Mouse (Mus musculus) neural tube, embryonic 15.5 days (tissue): ENCODE results near the gene Nudt3. TPM values are rescaled to one million over a fixed set of nuclear protein-coding genes. Genes with fewer than 3 reads are reported as not detected.
A peak's percentile ranks its signal among the peaks of the same experiment; 100 is the strongest.

ENCODE experiments used
- ATAC-seq: fragments of 200-750 bp; cut with Nextera tagmentation; 2 replicates; pipeline ENCODE4 v1.8.0; 2017; ENCODE audit warnings: mild to moderate bottlenecking, moderate TSS enrichment, moderate library complexity; ENCODE audit not compliant: low FRiP score
- H3K27ac ChIP-seq: fragments of 300-500 bp; sonication (generic); replicated peaks from 2 replicates; pipeline ENCODE4 v1.5.1; 2015; ENCODE audit warnings: mild to moderate bottlenecking, inconsistent platforms
- H3K27me3 ChIP-seq: fragments of 300-500 bp; sonication (generic); replicated peaks from 2 replicates; pipeline ENCODE4 v1.6.1; 2015; ENCODE audit warnings: inconsistent platforms
- H3K36me3 ChIP-seq: fragments of 300-500 bp; sonication (generic); 2 replicates; pipeline ENCODE4 v1.6.1; 2015; ENCODE audit warnings: inconsistent platforms
- H3K4me1 ChIP-seq: fragments of 300-500 bp; sonication (generic); 2 replicates; pipeline ENCODE4 v1.6.1; 2015; ENCODE audit warnings: inconsistent platforms
- H3K4me2 ChIP-seq: fragments of 300-500 bp; sonication (generic); 2 replicates; pipeline ENCODE4 v1.6.1; 2015; ENCODE audit warnings: inconsistent platforms, mild to moderate bottlenecking, moderate library complexity
- H3K4me3 ChIP-seq: fragments of 300-500 bp; sonication (generic); replicated peaks from 2 replicates; pipeline ENCODE4 v1.5.1; 2015; ENCODE audit warnings: mild to moderate bottlenecking, inconsistent platforms
- H3K9ac ChIP-seq: fragments of 300-500 bp; sonication (generic); replicated peaks from 2 replicates; pipeline ENCODE4 v1.6.1; 2015; ENCODE audit warnings: mild to moderate bottlenecking, inconsistent platforms
- H3K9me3 ChIP-seq: fragments of 300-500 bp; sonication (generic); replicated peaks from 2 replicates; pipeline ENCODE4 v1.6.1; 2016; ENCODE audit warnings: inconsistent platforms
- WGBS: fragments of 180-500 bp; shearing (Covaris S2); methylation state at CpG from one replicate; pipeline ENCODE4 v1.1.7; 2015; ENCODE audit warnings: mixed read lengths; 5-methylcytosine and 5-hydroxymethylcytosine counted together
- polyA plus RNA-seq: library from polyadenylated mRNA; unstranded; fragments of >200 nt; fragmentation: Nextera tagmentation; extraction: Ambion mirVana; gene quantifications from 2 replicates; pipeline ENCODE4 v1.2.1, GENCODE M21; 2015

The Nudt3 gene
- polyA plus RNA-seq, 1 experiment from 2014 or later, result 253 TPM

DNA sequence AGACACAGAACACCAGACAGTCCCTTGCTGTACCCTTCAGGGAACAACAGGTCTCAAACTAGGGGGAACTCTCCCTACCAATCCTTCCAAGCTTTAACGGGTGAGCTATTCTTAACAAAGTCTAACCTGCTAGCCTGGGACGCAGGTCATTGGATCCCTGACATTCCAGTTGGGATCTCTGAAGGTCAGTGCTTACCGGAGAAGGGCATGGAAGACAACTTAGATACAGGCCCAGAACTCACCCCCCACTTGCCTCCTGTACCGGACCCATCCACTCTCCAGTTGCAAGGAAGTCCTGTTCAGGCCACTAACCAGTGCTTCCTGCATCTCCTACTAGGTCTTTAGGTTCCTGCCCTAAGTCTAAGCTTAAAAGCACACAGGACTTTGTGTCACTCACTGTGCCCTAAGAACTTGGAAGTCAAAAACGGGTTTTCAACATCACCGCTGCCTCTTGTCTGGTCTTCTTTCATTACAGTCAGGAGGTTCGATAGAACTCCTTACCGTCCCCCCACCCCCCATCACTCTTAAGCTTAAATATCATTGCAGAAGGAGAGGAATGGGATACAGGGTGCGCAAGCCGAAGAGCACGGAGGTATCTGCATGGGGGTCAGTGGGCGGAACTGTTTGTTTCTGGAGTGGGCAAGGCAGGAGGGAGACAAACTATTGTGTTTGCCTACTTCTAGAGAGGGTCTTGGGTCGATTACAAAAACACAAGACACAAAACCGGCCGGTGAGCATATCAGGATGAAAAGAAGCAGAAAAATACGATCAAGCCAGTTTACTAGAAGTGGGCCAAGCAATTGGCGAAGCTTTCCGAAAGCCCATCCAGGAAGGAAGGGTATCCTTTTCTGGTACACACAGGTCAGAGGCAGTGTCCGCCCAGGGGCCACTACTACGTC lies 69.0 kb downstream of the Nudt3 start:
- Histone ChIP-seq H3K4me1 (peaks cover 38% of the 10 kb centered on the region), H3K4me2 (peak overlapping the region; percentile 84), H3K36me3 (no peaks in the 10 kb centered on the region), H3K9me3 (no peaks in the 10 kb centered on the region), H3K9ac (no peak overlapping the region), H3K4me3 (peak overlapping the region; percentile 73), H3K27me3 (peaks cover 13% of the 10 kb centered on the region), H3K27ac (no peak overlapping the region)
- ATAC-seq, result no peak
- WGBS, result 51% methylated on average over 20 of the region's 20 CpGs

DNA sequence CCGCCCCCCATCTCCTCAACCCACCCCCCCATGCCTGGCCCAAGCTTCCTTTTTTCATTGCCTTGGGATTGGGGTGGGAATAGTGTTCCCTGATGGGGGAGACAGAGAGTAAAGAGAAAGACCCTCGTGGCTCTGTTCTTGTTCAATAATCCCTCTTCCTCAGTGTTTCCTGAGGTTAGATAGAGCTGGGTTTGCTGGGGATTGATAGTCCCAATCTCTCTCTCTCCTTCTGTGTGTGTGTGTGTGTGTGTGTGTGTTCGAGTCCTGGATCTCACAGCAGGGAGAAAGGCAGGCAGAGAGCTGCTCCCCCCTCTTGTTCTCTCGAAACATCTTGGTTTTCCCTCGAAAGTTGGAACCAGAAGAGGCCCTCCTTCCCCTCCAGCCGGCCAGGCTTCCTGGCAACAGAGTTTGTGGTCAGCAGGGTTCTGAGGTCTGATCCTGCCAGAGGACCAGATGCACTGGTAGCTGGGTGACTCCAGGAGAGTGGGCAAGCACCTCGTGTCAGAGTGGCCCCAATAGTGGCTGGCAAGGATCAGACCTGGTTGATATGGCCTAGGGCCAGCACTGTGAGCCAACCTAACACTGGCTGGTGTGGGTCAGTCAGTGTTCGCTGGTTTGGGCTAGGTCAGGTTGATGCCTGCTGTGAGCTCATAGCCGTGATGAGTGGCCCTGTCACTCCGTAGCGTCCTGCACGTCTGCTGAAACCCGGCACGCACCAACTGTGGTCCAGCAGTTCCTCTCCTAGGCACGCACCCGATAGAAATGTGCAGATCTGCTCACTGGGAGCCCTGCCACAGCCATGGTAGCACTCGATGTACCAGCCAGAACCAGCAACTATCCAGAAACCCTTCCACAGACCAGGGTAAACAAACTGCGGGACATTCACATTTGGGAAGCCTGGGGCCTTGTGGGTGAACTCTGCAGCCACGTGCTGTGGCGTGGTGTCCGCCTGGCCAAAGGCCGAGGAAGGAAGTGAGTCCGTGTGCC lies 70.8 kb downstream of the Nudt3 start:
- ATAC-seq, result no peak
- H3K36me3 ChIP-seq, result no peaks in the 10 kb centered on the region

DNA sequence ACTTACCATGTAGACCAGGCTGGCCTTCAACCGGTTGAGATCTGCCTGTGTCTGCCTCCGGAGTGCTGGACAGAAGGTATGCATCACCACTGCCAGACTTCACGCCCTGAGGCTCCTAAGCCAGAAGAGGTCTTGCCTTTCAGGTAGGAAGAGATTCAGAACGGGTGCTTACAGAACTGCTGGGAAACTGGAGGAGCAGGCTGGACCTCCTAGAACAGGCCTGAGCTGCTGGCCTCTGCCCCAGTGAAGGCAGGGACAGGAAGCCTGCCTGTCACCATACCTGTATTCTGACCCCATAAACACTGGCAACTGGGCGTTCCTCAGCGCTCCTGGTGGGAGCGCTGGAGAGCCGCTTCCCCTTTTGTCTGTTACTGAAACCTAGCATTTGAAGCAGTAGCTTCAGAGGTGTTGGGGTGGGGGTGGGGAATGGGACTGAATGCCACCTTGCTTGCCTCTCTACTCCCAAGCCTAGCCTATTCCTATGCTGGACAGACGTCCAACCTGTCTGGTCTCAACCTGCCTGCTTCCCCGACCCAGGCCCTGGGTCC lies 71.8 kb downstream of the Nudt3 start:
- Histone ChIP-seq H3K4me3 (no peak overlapping the region), H3K4me2 (no peak overlapping the region), H3K9me3 (no peaks in the 10 kb centered on the region), H3K36me3 (no peaks in the 10 kb centered on the region), H3K9ac (no peak overlapping the region), H3K27ac (no peak overlapping the region), H3K27me3 (peaks cover 13% of the 10 kb centered on the region), H3K4me1 (peaks cover 20% of the 10 kb centered on the region)
- ATAC-seq, result no peak
- 71% methylated on average over 10 of the region's 10 CpGs for WGBS

More for the DNA sequence above, 70.8 kb downstream of the Nudt3 start:
- peaks cover 13% of the 10 kb centered on the region for H3K27me3 ChIP-seq
- H3K27ac ChIP-seq, result no peak overlapping the region
- no peak overlapping the region for H3K9ac ChIP-seq
- no peak overlapping the region for H3K4me3 ChIP-seq
- H3K9me3 ChIP-seq, result no peaks in the 10 kb centered on the region
- 76% methylated on average over 23 of the region's 23 CpGs for WGBS
- peaks cover 22% of the 10 kb centered on the region for H3K4me1 ChIP-seq
- H3K4me2 ChIP-seq, result no peak overlapping the region

DNA sequence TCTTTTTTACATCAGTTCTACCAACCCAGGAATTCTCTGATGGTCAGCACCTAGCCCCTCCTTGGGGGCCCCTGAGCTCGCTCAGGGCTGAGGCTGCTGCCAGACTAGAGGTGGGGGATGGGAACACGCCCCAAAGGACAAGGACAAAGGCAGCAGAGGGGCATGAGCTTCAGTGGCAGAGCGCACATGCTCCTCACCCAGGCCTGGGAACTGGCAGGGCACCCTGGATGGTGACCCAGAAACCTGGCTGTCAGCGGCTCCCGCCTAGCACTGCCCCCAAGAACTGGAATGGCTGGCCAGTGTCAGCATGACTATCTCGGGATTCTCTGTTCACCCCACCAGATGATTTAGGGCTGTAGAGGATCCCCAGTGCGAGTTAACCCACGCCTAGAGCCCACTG lies 74.1 kb downstream of the Nudt3 start:
- Histone ChIP-seq H3K27me3 (no peaks in the 10 kb centered on the region), H3K9ac (no peak overlapping the region), H3K9me3 (no peaks in the 10 kb centered on the region), H3K4me3 (no peak overlapping the region), H3K4me1 (peaks cover 4% of the 10 kb centered on the region), H3K4me2 (no peak overlapping the region), H3K27ac (no peak overlapping the region), H3K36me3 (no peaks in the 10 kb centered on the region)
- 34% methylated on average over 8 of the region's 8 CpGs for WGBS
- no peak for ATAC-seq

DNA sequence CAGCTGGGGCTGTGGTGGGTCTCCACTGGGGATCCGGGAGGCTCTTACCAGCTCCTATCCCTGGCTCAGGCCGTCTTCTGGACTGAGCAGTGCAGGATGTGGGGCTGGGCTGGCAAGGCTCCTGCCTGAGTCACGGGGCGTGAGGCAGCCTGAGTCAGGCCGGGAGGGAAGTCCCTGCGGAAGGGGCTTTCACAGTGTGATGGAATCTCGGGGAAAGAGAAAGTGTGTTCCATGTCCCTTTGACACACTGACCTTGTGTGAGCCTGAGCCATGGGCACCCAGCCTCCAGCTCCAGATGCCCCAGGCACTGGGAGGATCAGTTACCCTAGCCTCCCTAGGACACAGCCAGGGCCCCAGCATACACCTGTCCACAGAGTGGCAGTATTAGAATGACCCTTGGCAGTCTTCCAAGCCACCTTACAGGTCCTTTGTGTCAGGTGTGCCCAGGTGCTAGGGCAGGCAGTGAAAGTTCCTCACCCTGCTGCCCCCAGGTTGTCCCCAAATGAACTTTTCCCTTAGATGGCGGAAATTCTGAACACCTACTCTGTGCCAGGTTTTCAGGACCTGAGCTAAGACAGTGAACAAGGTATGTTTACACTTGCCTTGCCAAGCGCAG lies 75.9 kb downstream of the Nudt3 start:
- H3K4me3 ChIP-seq, result no peak overlapping the region
- no peaks in the 10 kb centered on the region for H3K9me3 ChIP-seq
- no peak overlapping the region for H3K4me2 ChIP-seq
- H3K36me3 ChIP-seq, result no peaks in the 10 kb centered on the region
- no peak overlapping the region for H3K9ac ChIP-seq
- H3K27me3 ChIP-seq, result no peaks in the 10 kb centered on the region
- no peak for ATAC-seq
- H3K27ac ChIP-seq, result no peak overlapping the region
- peaks cover 4% of the 10 kb centered on the region for H3K4me1 ChIP-seq
- 74% methylated on average over 9 of the region's 9 CpGs for WGBS

DNA sequence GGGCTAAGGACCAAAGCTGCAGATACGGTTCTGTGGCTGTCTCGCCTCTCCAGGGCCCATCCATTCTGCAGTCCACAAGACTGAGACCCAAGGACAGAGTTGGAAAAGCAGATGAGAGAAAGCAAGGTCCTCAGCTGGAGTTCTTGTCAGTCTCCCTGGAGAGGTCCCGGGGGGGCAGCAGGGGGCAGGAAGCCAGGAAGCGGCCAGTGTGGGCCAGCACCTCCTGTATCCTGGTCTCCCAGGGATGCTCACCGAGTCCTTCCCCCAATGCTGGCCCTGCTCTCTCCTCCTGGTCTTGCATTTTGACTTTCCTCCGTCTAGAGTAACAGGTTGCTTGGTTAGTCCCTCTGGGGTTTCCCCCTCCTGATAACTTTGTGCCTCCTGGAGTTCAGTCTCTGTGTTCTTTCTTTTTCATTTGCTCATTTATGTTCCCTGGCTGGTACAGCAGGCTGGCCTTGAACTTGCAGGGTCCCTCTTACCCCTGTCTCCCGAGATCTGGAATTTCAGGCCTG lies 76.7 kb downstream of the Nudt3 start:
- no peak overlapping the region for H3K4me2 ChIP-seq

DNA sequence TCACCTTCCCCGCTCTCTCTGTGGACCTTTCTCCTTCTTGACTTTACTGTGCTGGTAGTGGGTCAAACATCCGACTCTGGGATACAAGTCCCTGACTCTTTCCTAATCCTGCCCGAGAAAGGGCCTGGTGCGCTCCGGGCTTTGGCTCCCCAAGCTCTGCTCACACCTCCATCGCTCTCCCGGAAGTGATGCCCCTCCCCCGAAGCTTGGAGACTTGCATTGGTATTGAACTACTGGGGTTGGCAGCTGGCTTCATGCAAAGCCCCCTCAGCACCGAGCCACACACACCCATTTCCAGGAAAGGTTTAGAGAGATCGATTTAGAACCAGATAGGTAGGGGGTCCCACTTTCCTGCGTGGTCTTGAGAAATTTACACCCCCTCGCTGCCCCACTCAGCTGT lies 77.3 kb downstream of the Nudt3 start:
- no peak for ATAC-seq
- 53% methylated on average over 12 of the region's 12 CpGs for WGBS
- Histone ChIP-seq H3K36me3 (no peaks in the 10 kb centered on the region), H3K4me2 (no peak overlapping the region), H3K9me3 (no peaks in the 10 kb centered on the region), H3K4me1 (peaks cover 4% of the 10 kb centered on the region), H3K27me3 (no peaks in the 10 kb centered on the region), H3K27ac (no peak overlapping the region), H3K4me3 (no peak overlapping the region), H3K9ac (no peak overlapping the region)

More for the DNA sequence above, 76.7 kb downstream of the Nudt3 start:
- no peaks in the 10 kb centered on the region for H3K27me3 ChIP-seq
- WGBS, result 76% methylated on average over 7 of the region's 7 CpGs
- no peak overlapping the region for H3K4me3 ChIP-seq
- H3K36me3 ChIP-seq, result no peaks in the 10 kb centered on the region
- no peaks in the 10 kb centered on the region for H3K9me3 ChIP-seq
- peaks cover 4% of the 10 kb centered on the region for H3K4me1 ChIP-seq
- no peak overlapping the region for H3K9ac ChIP-seq
- H3K27ac ChIP-seq, result no peak overlapping the region
- ATAC-seq, result no peak

DNA sequence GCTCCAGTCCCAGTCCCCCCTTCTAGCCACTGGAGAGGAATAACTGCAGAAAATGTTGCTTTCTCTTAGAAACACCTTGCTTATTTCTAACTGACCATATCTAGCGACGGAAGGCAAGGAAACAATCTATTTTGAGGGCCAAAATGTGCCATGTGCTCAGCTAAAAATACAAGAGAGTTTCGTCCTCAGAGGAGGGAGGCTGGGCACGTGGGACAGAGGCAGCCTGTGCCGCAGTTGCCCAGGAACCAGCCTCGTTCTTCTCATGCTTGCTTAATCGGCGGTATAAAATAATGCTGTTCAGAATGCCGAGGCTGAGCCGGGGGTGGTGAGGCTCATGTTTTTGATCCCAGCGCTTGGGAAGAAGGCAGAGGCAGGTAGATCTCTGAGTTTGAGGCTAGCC lies 78.7 kb downstream of the Nudt3 start:
- Histone ChIP-seq H3K27me3 (no peaks in the 10 kb centered on the region), H3K4me3 (no peak overlapping the region), H3K9ac (no peak overlapping the region), H3K4me1 (peaks cover 4% of the 10 kb centered on the region), H3K4me2 (no peak overlapping the region), H3K36me3 (no peaks in the 10 kb centered on the region), H3K27ac (no peak overlapping the region), H3K9me3 (no peaks in the 10 kb centered on the region)
- WGBS, result 81% methylated on average over 11 of the region's 11 CpGs
- no peak for ATAC-seq

DNA sequence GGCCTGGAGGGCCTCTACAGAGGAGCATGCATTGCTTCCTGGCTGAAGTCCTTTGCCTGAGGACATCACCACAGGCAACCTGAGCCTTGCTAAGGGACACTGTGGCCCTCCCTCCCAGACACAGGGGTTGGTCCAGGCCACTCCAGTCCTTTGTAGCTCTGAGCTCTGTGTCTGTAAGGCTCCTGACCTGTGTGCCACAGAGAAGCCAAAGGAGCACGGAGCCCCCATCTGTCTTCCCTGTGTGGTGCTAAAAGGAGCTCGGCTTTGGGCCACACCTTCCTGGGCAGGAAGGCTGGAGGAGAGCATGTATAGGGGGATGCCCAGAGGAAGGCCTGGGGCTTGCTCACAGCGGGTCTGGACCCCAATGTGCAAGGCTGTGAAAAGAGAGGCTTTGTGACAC lies 81.3 kb downstream of the Nudt3 start:
- Histone ChIP-seq H3K9ac (no peak overlapping the region), H3K4me2 (no peak overlapping the region), H3K4me1 (no peaks in the 10 kb centered on the region), H3K27ac (no peak overlapping the region), H3K4me3 (no peak overlapping the region), H3K9me3 (no peaks in the 10 kb centered on the region), H3K36me3 (no peaks in the 10 kb centered on the region), H3K27me3 (no peaks in the 10 kb centered on the region)
- ATAC-seq, result no peak
- WGBS, result 73% methylated on average over 3 of the region's 3 CpGs

DNA sequence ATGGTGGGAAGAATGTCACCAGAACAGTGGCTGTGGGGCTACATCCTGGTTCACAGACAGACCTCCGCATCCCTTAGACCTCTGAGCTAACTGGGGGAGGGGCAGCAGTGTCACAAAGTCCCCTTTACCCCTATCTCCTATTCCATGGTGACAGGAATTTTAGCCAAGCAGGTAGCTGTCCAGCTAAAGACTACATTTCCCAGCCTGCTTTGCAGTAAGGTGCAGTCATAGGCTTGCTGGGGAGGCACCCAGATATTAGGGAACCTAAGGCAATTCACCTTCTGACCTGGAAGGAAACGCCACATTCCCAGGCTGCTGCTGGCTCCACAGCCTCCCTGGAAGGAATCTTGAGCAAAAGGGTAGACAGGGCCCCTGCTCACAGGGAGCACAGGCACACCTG lies 82.0 kb downstream of the Nudt3 start:
- 78% methylated on average over 2 of the region's 2 CpGs for WGBS
- Histone ChIP-seq H3K4me2 (no peak overlapping the region), H3K4me1 (no peaks in the 10 kb centered on the region), H3K27ac (no peak overlapping the region), H3K27me3 (no peaks in the 10 kb centered on the region), H3K9ac (no peak overlapping the region), H3K9me3 (no peaks in the 10 kb centered on the region), H3K36me3 (no peaks in the 10 kb centered on the region), H3K4me3 (no peak overlapping the region)
- no peak for ATAC-seq

DNA sequence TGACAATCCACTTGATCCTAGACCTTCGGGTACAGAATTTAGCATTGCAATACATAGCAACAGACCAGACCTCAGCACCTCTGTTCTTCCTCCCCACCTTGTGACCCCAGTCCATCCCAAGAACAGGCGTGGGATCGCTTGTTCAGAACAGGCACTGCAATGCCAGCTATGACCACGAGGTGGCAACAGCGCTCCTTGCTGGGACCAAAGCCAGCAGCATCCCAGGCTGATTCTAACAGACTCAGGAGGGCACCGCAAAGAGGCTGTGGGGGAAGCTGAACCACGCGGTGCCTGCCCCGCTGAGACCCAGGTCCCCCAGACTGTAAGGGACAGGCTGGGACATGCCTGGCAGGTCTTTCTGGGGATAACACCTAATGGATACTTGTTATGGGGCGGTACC lies 88.6 kb downstream of the Nudt3 start:
- WGBS, result 4% methylated on average over 10 of the region's 10 CpGs
- no peak overlapping the region for H3K4me3 ChIP-seq
- H3K36me3 ChIP-seq, result no peaks in the 10 kb centered on the region
- H3K4me1 ChIP-seq, result peaks cover 2% of the 10 kb centered on the region; the same call in 1 of the 2 replicates
- peak overlapping the region; percentile 29; the same call in 1 of the 2 replicates for H3K4me2 ChIP-seq
- H3K27ac ChIP-seq, result no peak overlapping the region
- no peaks in the 10 kb centered on the region for H3K27me3 ChIP-seq
- H3K9me3 ChIP-seq, result no peaks in the 10 kb centered on the region
- ATAC-seq, result no peak
- H3K9ac ChIP-seq, result no peak overlapping the region
